Mouse (Mus musculus) heart, postnatal 10 days (tissue): ENCODE measurements at regions not wholly inside any gene's neighbourhood (a gene's known extent, or its start where the extent isn't known, plus 50 kb on each side); places are given as distances from the start of the nearest gene placed in this dataset.

Experiments
- DNase-seq, 2 experiments: peaks; one replicate each; pipeline ENCODE4 v3.0.0; 2021
- intact Hi-C: fragments of 180-260 bp; cut with DNase I; formaldehyde crosslinking; loops from one replicate; pipeline ENCODE4 v1.15.1; 2025

DNA sequence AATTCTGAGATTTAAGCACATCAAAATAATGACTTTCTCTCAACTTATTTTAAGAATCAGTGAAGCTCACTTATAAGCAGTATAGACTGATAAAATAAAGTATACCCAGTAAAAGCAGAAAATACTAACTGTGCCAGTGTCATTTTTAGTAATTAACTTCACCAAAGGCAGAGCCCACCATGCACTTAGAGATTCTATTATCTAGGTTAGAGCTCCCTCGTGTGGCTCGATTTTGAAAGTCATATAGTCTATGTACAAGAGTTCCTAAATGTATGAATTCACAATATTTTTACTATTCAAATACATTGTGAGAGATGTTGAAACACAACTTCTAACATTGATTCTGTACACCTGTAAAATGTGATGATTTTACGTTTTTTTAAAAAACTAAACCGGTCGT lies 589.3 kb downstream of the Kcnj3 start:
- peak; percentile 0 to 20 for DNase-seq
- intact Hi-C loops = loop anchor here (10.0 kb wide), 1 partner anchor 720 kb away; no protein-coding TSS in a partner anchor

DNA sequence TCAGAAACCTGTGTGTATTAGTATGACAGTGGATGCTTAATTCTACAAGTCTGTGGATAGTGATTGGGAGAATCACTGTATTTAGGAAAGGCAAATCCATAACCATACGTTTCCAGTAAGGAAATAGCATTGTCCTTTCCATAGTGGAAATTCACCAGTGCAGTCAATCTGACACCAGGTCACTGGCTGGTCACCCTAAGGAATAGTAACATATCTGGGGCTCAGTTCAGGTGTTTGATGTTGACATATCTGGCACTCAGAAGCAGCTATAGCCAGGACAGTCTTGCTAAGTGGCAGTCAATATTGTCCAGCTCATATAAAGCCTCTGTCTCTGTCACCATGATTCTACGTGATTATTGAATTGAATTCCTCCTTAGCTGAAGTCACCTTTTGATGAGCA lies 593.2 kb downstream of the Kcnj3 start:
- intact Hi-C loops = loop anchor here (10.0 kb wide), 1 partner anchor 724 kb away; no protein-coding TSS in a partner anchor

More for the DNA sequence above, 593.2 kb downstream of the Kcnj3 start:
- no peak for DNase-seq
